Mouse (Mus musculus): ENCODE results near the gene Dnajb2.

- TF ChIP-seq POLR2A (IDR thresholded peaks at IDR 0.05; ENCODE audit: insufficient read length, low read depth) (no peak), MAX (IDR thresholded peaks at IDR 0.05; ENCODE audit: low read depth) (no peak), MYOG (IDR thresholded peaks at IDR 0.05; ENCODE audit: control insufficient read depth in 1 of 3, insufficient read depth in 1 of 3, insufficient read length in 2 of 3, low read depth in 2 of 3) (no peak), USF1 (IDR thresholded peaks at IDR 0.05; ENCODE audit: low read depth) (no peak), POLR2AphosphoS2 (IDR thresholded peaks at IDR 0.05; ENCODE audit: insufficient read length, low read depth) (no peak), CEBPB (IDR thresholded peaks at IDR 0.05; ENCODE audit: insufficient read depth, poor library complexity, severe bottlenecking) (no peak)
These were observed 16.8 kb downstream of the Dnajb2 start for GRCm38 (mm10) chr1:75253029-75253428.
